22 mouse cellular contexts compared by ENCODE assay signal in genomic region chr8:4463061-4463460, GRCm38 (mm10). TPM values are rescaled to one million over a fixed set of nuclear protein-coding genes. Genes with fewer than 3 reads are reported as not detected.
DNase-seq lines count a peak whose midpoint lies in the region; TF ChIP-seq lines count a peak whose summit lies in the region.
"Had no signal": no experiment of that assay in that cellular context is flagged by ENCODE, and none has a peak within 500 bp of the region (broad histone marks: within the 10 kb centered on the region; RNA-seq: fewer than 3 reads in every experiment).

No protein-coding gene starts in this region.

- TF ChIP-seq CTCF in liver, adult 2 months (IDR thresholded peaks at IDR 0.05; ENCODE audit: low read depth, low read length), result no peak

- H3K9ac ChIP-seq in liver, adult 2 months (ENCODE audit: low read depth, low read length), result no peak overlapping the region
- H3K9ac ChIP-seq: embryonic facial prominence, embryonic 13.5 days; embryonic facial prominence, embryonic 15.5 days; forebrain, embryonic 12.5 days had no signal

- no peak for TF ChIP-seq POLR2A in liver, adult 2 months (IDR thresholded peaks at IDR 0.05; ENCODE audit: extremely low read depth, insufficient read depth, low read length)

- no peak overlapping the region for H3K27ac ChIP-seq in liver, adult 2 months (replicated peaks; ENCODE audit: insufficient read depth, low read depth, low read length)
- H3K27ac ChIP-seq: embryonic facial prominence, embryonic 13.5 days; embryonic facial prominence, embryonic 15.5 days; forebrain, embryonic 10.5 days; forebrain, embryonic 12.5 days had no signal

- H3K27me3 ChIP-seq in liver, adult 2 months (ENCODE audit: control insufficient read depth, insufficient read depth, low read length), result no peaks in the 10 kb centered on the region
- H3K27me3 ChIP-seq: CH12.LX; embryonic facial prominence, embryonic 13.5 days; embryonic facial prominence, embryonic 15.5 days; forebrain, embryonic 12.5 days had no signal

- WGBS in liver, adult 2 months, result 84% methylated on average over 2 of the region's 2 CpGs

- H3K4me3 ChIP-seq in liver, adult 2 months (ENCODE audit: insufficient read depth, low read depth, low read length), result no peak overlapping the region
- H3K4me3 ChIP-seq: embryonic facial prominence, embryonic 13.5 days; embryonic facial prominence, embryonic 15.5 days; erythroblast, embryonic 14.5 days; forebrain, embryonic 10.5 days; forebrain, embryonic 12.5 days had no signal

- H3K4me1 ChIP-seq in liver, adult 2 months (ENCODE audit: control insufficient read depth, insufficient read depth, low read length), result no peaks in the 10 kb centered on the region
- H3K4me1 ChIP-seq: embryonic facial prominence, embryonic 13.5 days; embryonic facial prominence, embryonic 15.5 days; forebrain, embryonic 10.5 days; forebrain, embryonic 12.5 days had no signal

- peak; percentile 6 for DNase-seq in adrenal gland, adult 2 months
- DNase-seq in adrenal gland, postnatal 25 days, result no peak
- DNase-seq in adrenal gland, postnatal 14 days, result peak; percentile 30
- DNase-seq in adrenal gland, postnatal 4 days (ENCODE audit: low spot score in 2 of 2), result no peak
- DNase-seq in liver, adult 2 months (ENCODE audit: extremely low read depth, low read depth, low spot score), result peak; percentile 3
- no peak for DNase-seq in liver
- peak; percentile 93 for DNase-seq in adipocyte (ENCODE audit: low spot score)
- DNase-seq: B cell, adult 2 months; cerebellum, adult 11 months; cerebellum, adult 18-20 months; cerebellum, adult 8-10 months; cerebellum, adult 9-11 months; cerebellum, postnatal 14 days; cerebellum, postnatal 36 days; embryo, embryonic 11 days had no signal

- no peaks in the 10 kb centered on the region for H3K36me3 ChIP-seq in liver, adult 2 months (ENCODE audit: control insufficient read depth, insufficient read depth, low read length)
- H3K36me3 ChIP-seq: embryonic facial prominence, embryonic 13.5 days; embryonic facial prominence, embryonic 15.5 days; forebrain, embryonic 10.5 days; forebrain, embryonic 12.5 days; G1E had no signal

- H3K79me2 ChIP-seq in liver, adult 2 months (ENCODE audit: control insufficient read depth, insufficient read depth, low read length), result no peaks in the 10 kb centered on the region

RNA-seq across cellular contexts. Expression of gene Cers4, which starts 29.8 kb away (rescaled TPM):
- 10 to 100 TPM; 14.4 to 28.4 TPM for total RNA-seq in adrenal gland, adult 2 months (2021)
- polyA plus RNA-seq in adrenal gland, adult 2 months (2012; rRNA removed), result 19.2 and 23.8 TPM in 2 replicates
- 11.0 and 28.3 TPM in 2 replicates for total RNA-seq in adrenal gland, postnatal 25 days (2021)
- 16.4 and 20.5 TPM in 2 replicates for total RNA-seq in adrenal gland, postnatal 14 days (2021)
- total RNA-seq in adrenal gland, postnatal 4 days (2021), result 10 to 100 TPM; 22.6 to 25.7 TPM
- 1.4 and 2.6 TPM in 2 replicates for total RNA-seq in liver, adult 2 months (2014; rRNA removed)
- polyA plus RNA-seq in liver, adult 2 months (2012; rRNA removed), result 1.6 and 3.6 TPM in 2 replicates
- polyA plus RNA-seq: erythroblast, embryonic 14.5 days; G1E had no signal

Comparison
In these comparisons a context has a peak if more than half of its experiments do, and no peak if none do; other contexts are left out.
1. DNase-seq: peak in adrenal gland, adult 2 months (single experiment), adrenal gland, postnatal 14 days (single experiment), liver, adult 2 months (single experiment) and adipocyte (single experiment); none in adrenal gland, postnatal 25 days (single experiment), adrenal gland, postnatal 4 days (0 of 2) and liver (single experiment).